Mouse (Mus musculus) layer of hippocampus, postnatal 36 days (tissue): Measurements from ENCODE around the gene Cideb. TPM values are rescaled to one million over a fixed set of nuclear protein-coding genes. Genes with fewer than 3 reads are reported as not detected.

Experiments
- DNase-seq, 2 experiments: peaks; one replicate each; pipeline ENCODE4 v3.0.0; 2022
- total RNA-seq, 2 experiments: library from RNA; stranded (reverse); gene quantifications; 2 replicates each; pipeline ENCODE4 v1.2.3; 2021

Gene Cideb
- total RNA-seq, 2 experiments from 2014 or later, result 1.2 to 1.6 TPM

DNA sequence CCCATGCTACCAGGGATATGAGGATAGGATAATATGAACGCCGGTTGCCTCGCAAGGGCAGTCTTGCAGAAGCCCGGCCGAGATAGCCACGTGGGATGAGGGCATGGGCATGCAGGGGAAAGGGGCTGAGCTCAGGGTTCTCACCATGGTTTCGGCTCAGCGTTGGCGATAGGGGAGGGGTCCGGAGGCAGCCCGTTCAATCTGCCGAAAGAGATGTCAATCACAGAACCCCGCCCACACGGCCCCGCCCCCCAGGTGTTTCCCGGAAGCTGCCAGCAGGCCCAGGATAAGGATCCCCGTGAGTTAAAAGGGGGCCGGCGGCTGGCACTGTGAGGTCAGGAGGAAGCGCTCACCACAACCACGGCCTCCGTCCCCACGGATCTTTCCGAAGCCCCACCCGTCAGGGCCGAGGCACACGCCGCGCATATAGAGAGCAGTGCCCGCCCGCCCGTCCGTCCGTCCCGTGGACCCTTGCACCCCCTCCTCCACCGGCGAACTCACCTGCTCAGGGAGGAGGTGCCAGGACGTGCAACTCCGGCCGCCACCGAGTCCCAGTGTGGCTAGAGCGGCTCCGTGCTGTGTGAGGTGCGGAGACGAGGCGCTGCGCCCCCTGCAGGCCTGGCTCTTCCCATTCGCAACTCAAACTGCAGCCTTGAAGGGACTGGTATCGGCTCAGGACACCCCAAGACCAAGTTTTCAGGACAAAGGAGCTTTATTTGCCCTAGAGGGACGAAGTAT lies 36.4 kb downstream of the Cideb start, which contains the start of gene Rabggta:
Gene Rabggta (minus strand): TSS at position 564 of the 738 bp plus-strand sequence.
- DNase-seq, result peak; percentile 87 to 88

DNA sequence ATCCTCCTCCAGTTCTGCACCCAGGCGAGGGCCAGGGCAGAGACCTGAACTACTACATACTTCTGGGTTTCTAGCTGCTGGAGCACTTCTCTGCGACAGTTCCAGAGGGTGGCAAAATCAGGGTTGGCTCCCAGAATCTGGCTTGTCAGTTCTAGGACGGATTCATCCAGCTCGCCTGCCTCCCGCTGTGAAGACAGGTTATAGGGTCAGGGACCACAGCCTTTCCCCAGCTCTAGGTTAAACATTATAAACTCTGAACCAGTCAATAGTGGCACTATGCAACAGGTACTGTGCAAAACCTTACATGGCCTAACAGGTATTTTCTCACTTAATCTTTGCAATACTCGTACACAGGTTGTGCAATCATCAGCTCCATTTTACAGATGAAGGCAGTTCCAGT lies 37.2 kb downstream of the Cideb start:
- DNase-seq, result no peak

DNA sequence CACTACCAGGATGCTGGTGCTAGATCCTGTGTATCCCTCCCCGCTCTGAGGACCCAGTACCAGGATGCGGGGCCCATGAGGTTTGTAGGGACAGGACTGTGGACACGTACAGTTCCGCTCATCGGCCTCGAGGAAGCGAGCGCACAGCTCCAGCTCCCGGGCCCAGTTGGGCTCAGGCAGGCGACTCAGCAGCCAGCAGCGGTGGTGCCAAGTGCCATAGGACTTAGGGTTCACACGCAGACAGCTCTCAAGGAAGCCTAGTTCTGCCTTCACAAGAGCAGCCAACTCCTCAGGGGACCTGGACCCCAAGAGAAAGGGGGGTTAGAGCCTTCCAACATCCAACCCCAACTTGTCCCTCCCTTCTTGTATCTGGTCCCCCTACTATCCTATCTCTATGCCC lies 37.6 kb downstream of the Cideb start:
- no peak for DNase-seq

DNA sequence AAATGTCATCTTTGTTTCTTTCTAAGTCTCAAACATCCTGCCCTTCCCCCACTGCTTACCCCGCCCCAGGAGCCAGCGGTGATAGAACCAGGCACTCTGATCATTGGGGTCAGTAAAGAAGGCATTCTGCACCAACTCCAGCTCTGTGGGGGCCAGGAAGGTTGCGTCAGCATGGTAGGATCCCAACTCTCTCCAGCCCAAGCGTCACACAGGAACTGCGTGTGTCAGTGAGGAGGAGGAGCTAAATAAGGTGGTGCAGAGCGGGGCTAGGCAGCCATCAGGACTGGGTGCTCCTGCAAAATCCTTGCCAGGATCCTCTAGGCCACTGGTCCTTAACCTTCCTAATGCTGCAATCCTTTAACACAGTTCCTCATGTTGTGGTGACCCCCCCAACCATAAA lies 38.5 kb downstream of the Cideb start:
- DNase-seq, result no peak

DNA sequence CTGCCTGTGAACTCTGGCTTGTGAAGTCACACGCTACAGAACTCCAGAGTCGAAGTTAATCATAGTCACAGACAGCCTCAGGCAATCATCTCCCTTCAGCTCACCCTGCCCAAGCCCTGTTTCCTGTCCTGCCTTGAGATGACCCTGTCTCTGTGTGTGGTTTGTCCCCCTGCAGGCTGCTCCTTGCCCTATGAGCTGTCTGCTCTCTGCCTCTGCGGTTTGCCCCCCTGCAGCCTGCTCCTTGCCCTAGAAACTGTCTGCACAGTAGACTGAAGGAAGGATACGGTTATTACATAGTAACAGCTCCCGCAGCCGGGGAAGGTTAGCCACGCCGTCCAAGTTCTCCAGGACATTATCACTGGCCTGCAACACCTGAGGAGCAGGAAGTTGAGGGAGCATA lies 41.4 kb downstream of the Cideb start:
- no peak for DNase-seq

DNA sequence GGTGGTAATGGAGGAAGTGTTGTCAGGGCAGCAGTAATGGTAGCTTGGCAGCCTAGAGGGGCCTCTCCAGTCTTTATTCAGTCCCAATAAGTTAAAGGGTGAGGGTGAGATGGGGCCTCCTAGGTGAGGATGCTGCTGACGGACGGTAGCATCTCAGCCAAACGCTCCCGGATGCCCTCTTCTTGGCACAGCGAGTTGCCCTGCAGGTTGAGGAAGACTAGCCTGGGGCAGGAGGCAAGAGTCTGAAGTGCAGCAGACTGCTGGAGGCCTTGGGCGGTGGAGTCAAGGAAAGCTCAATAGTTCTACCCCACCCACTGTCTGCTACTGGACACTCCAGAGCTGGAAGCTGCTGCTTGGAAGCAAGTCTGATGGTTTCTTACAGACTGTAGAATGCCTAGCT lies 42.0 kb downstream of the Cideb start:
- DNase-seq, result no peak

DNA sequence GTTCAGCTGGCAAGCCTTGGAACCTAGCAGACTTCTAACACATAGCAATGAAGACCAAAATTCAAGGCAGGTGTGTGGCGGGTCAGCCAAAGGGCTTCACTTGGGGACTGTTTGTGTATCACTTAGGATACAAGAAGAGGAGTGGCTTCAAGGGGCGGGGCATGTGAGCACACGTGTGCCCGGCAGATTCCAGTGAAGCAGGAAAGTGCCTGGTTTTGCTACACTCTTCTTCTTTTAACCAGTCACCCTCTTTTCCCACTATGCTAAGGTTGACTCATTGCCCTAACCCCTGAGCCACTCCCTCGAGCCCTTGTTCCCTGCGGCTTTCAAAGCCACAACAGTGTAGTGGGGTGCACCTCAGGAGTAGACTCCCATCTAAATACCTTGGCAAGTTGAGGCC lies 43.4 kb downstream of the Cideb start:
- no peak for DNase-seq

DNA sequence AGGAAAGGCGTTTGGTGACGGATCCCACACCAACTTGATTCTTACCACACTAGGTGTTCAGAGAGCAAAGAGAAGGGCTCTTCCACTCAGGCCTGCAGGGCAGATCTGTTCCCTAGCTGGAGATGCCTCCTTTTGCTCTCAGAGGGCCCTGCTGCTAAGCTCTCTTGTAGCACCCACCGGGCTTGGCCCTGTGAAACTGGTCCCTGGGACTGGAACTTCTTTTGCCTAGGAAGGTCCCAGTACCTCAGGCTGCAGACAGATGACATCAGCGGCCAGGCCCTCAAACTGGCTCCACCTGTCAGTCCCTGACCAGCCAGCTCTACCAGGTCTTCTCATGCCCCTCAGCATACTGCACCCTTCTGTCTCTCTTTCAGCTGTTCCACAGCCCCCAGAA lies 44.5 kb downstream of the Cideb start, which contains the start of gene Tgm1:
Gene Tgm1 (minus strand): TSS at position 198 of the 394 bp plus-strand sequence.
- no peak for DNase-seq

DNA sequence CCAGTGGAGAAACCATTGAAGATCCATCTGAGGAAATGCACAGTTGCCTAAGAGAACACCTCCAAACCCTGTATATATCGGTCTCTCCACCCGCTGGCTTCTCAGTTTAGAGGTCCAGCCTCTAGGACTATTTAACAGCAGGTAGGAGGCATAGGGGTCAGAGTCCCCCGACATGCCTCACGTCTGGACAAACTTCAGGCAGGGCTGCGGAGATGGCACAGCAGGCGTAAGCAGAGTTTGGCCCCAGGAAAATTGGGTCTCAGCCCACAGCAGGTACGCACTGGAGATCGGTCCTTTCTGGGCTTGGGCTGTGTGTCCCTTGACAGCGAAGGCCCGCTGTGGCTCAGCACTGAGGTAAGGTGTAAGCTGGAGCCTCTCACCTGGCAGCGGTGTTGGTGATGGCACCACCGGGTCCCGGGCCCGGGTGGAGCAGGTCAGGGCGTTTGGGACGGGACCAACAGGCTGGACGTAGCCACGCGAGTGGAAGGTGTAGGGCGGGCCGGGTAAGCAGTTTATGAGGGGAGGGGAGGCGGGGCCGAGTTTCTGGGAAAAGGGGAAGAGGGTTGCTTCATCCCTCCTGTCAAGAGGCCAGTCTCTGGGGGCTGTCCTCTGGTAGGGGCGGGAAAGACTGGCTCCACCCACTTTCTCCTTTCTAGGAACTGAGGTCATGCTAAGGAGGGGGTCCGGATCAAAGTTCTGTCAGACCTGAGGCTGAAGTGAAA lies 45.1 kb downstream of the Cideb start:
- DNase-seq, result no peak

DNA sequence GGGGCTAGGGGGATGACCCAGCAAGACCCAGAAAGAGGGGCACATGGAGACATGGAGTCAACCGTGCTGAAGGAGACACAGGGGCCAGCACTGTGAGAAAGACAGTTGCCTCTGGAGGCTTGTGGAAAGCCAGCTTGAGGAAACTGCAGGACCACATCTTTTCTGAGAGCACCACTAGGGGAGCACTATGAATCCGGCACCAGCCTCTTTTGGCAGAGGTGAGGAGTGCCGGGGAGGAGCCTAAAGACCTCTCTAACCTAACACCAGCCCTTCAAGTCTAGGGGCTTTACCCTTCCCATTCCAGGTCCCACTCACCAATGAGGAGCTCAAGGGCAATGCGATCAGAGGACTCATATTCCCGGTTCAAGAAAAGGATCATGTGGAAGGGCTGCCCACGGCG lies 46.5 kb downstream of the Cideb start:
- DNase-seq, result no peak

DNA sequence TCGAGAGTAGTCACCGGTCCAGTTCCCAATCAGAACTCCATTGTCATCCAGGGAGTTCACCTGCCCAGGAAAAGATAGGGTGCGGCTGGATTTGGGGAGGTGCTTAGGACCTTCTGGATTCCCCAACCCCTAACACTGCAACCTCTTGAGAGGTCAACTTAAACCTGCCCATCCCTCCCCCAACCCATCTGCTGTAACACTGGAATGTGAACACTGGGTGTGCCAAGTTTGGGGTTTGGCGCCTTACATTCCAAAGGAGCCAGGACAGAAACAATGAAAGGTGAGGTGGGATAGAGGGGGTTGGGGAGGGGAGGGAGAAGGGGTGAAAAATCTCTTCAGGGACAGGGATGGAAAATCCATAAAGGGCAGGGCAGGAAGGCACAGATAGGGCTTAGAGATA lies 48.7 kb downstream of the Cideb start:
- no peak for DNase-seq

DNA sequence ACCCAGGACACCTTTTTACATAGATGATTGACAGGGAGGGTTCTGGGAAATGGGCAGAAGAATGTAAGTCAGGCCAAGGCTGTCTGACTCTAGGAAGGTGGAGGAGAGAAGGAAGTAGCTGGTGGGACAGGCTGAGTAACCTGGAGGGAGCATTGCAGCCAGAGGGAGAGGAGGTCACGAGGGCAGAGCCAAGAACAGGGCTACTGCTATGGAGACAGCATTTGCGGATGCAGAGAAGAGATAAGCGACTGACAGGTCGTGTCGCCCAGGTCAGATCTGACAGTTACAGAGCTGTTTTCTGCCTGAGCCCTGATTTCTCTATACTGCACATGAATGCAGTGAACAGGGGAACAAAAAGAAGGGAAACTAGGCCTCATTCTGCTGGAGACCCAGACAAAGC lies 50.9 kb downstream of the Cideb start:
- DNase-seq, result no peak

DNA sequence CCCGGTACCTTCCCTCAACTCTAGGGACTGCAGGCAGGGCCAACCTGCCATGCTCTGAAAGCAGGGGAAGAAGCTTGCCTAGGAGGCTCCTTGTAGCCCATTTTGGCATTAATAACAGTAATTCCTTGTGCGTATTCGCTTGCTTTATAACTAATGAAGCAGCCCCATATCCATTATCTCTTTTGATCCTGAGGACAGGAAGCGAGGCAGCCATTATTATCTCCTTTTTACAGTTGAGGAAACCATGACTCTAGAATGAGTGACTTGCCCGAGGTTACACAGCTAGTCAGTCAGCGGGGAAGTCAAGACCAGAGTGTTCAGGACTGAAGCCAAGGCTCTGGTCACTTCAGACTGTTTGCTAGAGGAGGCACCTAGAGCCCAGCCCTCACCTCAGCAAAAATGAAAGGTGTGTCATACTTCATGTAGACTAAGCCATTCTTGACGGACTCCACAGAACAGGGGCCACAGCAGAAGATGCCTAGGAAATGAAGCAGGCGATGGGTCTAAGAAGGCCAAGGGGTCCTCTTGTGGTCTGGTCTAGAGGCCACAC lies 52.1 kb downstream of the Cideb start:
- no peak for DNase-seq

Other genes starting within 250 kb of the Cideb start
- gene Cpne6, start 248.0 kb downstream of the Cideb start, total RNA-seq, result 100 to 1,000 TPM; 696 to 698 TPM
- 1 to 10 TPM; 1.6 to 5.6 TPM for gene Nrl, start 233.5 kb downstream of the Cideb start, total RNA-seq
- 10 to 100 TPM; 42.6 to 45.8 TPM for gene Pck2, start 218.2 kb downstream of the Cideb start, total RNA-seq
- 10 to 100 TPM; 82.5 to 83.2 TPM for gene Dcaf11, start 198.5 kb downstream of the Cideb start, total RNA-seq
- 1 to 10 TPM; 1.3 to 1.4 TPM for gene A730061H03Rik, start 198.1 kb downstream of the Cideb start, total RNA-seq
- gene Fitm1, start 182.8 kb downstream of the Cideb start, total RNA-seq, result not detected
- gene Psme1, start 180.3 kb downstream of the Cideb start, total RNA-seq, result 10 to 100 TPM; 50.3 to 50.4 TPM
- 10 to 100 TPM; 46.1 to 50.7 TPM for gene Emc9, start 173.2 kb downstream of the Cideb start, total RNA-seq
- gene Psme2, start 167.3 kb downstream of the Cideb start, total RNA-seq, result 10 to 100 TPM; 43.2 to 44.6 TPM
- gene Rnf31, start 166.8 kb downstream of the Cideb start, total RNA-seq, result 10 to 100 TPM; 29.5 to 41.0 TPM
- 10 to 100 TPM; 13.9 to 16.2 TPM for gene Irf9, start 154.9 kb downstream of the Cideb start, total RNA-seq
- gene Rec8, start 140.4 kb downstream of the Cideb start, total RNA-seq, result 1 to 10 TPM in 1 of 2 experiments, under 1 TPM in 1; 0.88 to 1.8 TPM
- gene Ipo4, start 122.5 kb downstream of the Cideb start, total RNA-seq, result 100 to 1,000 TPM; 108 to 119 TPM
- gene Gm49378, start 120.6 kb downstream of the Cideb start, total RNA-seq, result 1 to 10 TPM; 5.3 to 5.6 TPM
- 10 to 100 TPM; 43.4 to 44.3 TPM for gene Tm9sf1, start 114.7 kb downstream of the Cideb start, total RNA-seq
- gene Tssk4, start 108.3 kb downstream of the Cideb start, total RNA-seq, result 1 to 10 TPM; 1.3 to 1.7 TPM
- 10 to 100 TPM; 46.4 to 49.9 TPM for gene Mdp1, start 98.0 kb downstream of the Cideb start, total RNA-seq
- gene Gmpr2, start 86.5 kb downstream of the Cideb start, total RNA-seq, result 10 to 100 TPM; 24.4 to 27.9 TPM
- 100 to 1,000 TPM; 328 to 337 TPM for gene Nedd8, start 86.3 kb downstream of the Cideb start, total RNA-seq
- gene Tinf2, start 76.6 kb downstream of the Cideb start, total RNA-seq, result 10 to 100 TPM; 13.0 to 13.4 TPM
- gene Tgm1, start 44.5 kb downstream of the Cideb start, total RNA-seq, result under 1 TPM in 1 of 2 experiments, not detected in 1; 0.28 TPM
- 10 to 100 TPM; 42.8 to 43.8 TPM for gene Rabggta, start 36.2 kb downstream of the Cideb start, total RNA-seq
- gene Dhrs1, start 12.8 kb downstream of the Cideb start, total RNA-seq, result 10 to 100 TPM; 82.7 to 83.2 TPM
- 10 to 100 TPM; 10.6 to 14.2 TPM for gene Nop9, start 12.8 kb downstream of the Cideb start, total RNA-seq
- under 1 TPM; 0.10 to 0.20 TPM for gene Ltb4r2, start 3.0 kb upstream of the Cideb start, total RNA-seq
- not detected for gene Ltb4r1, start 7.5 kb upstream of the Cideb start, total RNA-seq
- gene Adcy4, start 25.6 kb upstream of the Cideb start, total RNA-seq, result 1 to 10 TPM; 2.5 to 3.2 TPM
- 1 to 10 TPM; 1.1 to 1.9 TPM for gene Ripk3, start 30.4 kb upstream of the Cideb start, total RNA-seq
- 1 to 10 TPM; 1.2 to 1.9 TPM for gene Nfatc4, start 64.7 kb upstream of the Cideb start, total RNA-seq
- 1 to 10 TPM; 6.7 to 7.3 TPM for gene Nynrin, start 95.6 kb upstream of the Cideb start, total RNA-seq
- under 1 TPM; 0.37 to 0.43 TPM for gene Cbln3, start 125.9 kb upstream of the Cideb start, total RNA-seq
- gene Khnyn, start 126.5 kb upstream of the Cideb start, total RNA-seq, result 10 to 100 TPM; 10.6 to 11.7 TPM
- gene Sdr39u1, start 141.8 kb upstream of the Cideb start, total RNA-seq, result 10 to 100 TPM; 68.5 to 70.7 TPM
- under 1 TPM; 0.42 to 0.96 TPM for gene Cma1, start 186.2 kb upstream of the Cideb start, total RNA-seq
- not detected for gene Cma2, start 192.5 kb upstream of the Cideb start, total RNA-seq